30 mouse cellular contexts compared by ENCODE assay signal in the genomic region with DNA sequence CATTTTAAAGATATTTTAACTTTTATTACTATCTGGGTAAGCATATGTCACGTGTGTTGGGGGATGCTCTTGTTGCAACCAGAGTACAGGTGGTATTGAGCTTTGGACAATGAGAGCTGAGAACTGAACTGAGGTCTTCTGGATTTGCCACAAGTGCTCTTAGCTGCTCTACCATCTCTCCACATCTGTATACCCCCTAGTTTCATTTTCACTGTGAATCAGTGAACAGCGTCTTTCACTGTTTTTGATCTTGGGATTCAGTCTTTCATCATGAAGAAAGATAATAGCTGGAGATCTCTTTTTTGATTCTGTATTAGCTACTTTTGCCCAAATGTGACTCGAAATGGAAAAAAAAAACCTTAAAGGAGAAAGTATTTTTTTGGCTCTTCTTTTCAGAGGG.
"Had no signal": no experiment of that assay in that cellular context is flagged by ENCODE, and none has a peak within 500 bp of the region (broad histone marks: within the 10 kb centered on the region; RNA-seq: fewer than 3 reads in every experiment).

No protein-coding gene starts in this region.

- H3K27me3 ChIP-seq: heart, embryonic 12.5 days; heart, embryonic 13.5 days; heart, embryonic 15.5 days; hindbrain, embryonic 12.5 days; hindbrain, embryonic 13.5 days; hindbrain, embryonic 15.5 days; intestine, embryonic 15.5 days; kidney, embryonic 15.5 days had no signal

- H3K9ac ChIP-seq: heart, embryonic 12.5 days; heart, embryonic 13.5 days; heart, embryonic 15.5 days; hindbrain, embryonic 12.5 days; hindbrain, embryonic 13.5 days; hindbrain, embryonic 14.5 days; hindbrain, embryonic 15.5 days; intestine, embryonic 15.5 days; kidney, embryonic 15.5 days had no signal

- H3K4me3 ChIP-seq: heart, embryonic 12.5 days; heart, embryonic 13.5 days; heart, embryonic 15.5 days; hindbrain, embryonic 10.5 days; hindbrain, embryonic 12.5 days; hindbrain, embryonic 13.5 days; hindbrain, embryonic 15.5 days; intestine, embryonic 15.5 days; kidney, embryonic 15.5 days; layer of hippocampus, adult 2 months; left cerebral cortex, adult 2 months had no signal

- H3K4me2 ChIP-seq: heart, embryonic 12.5 days; heart, embryonic 13.5 days; heart, embryonic 15.5 days; hindbrain, embryonic 12.5 days; hindbrain, embryonic 13.5 days; hindbrain, embryonic 14.5 days; hindbrain, embryonic 15.5 days; intestine, embryonic 15.5 days; kidney, embryonic 15.5 days had no signal

- H3K4me1 ChIP-seq: heart, embryonic 12.5 days; heart, embryonic 13.5 days; heart, embryonic 15.5 days; hindbrain, embryonic 10.5 days; hindbrain, embryonic 12.5 days; hindbrain, embryonic 13.5 days; hindbrain, embryonic 15.5 days; intestine, embryonic 15.5 days; kidney, embryonic 15.5 days had no signal

- H3K36me3 ChIP-seq: heart, embryonic 15.5 days; hindbrain, embryonic 12.5 days; hindbrain, embryonic 15.5 days; intestine, embryonic 15.5 days had no signal

- DNase-seq: heart, postnatal 10 days; heart, postnatal 14 days; heart, postnatal 36 days; heart, postnatal 4 days; kidney, adult 11 months; kidney, adult 18-20 months; kidney, adult 2 months; kidney, adult 8-10 months; kidney, adult 9 months; kidney, postnatal 10 days; kidney, postnatal 14 days; kidney, postnatal 25 days; kidney, postnatal 36 days; kidney, postnatal 4 days; layer of hippocampus, adult 9-11 months; layer of hippocampus, postnatal 36 days had no signal

- H3K9me3 ChIP-seq: heart, embryonic 12.5 days; heart, embryonic 13.5 days; heart, embryonic 15.5 days; hindbrain, embryonic 10.5 days; hindbrain, embryonic 12.5 days; hindbrain, embryonic 13.5 days; hindbrain, embryonic 15.5 days; intestine, embryonic 15.5 days; kidney, embryonic 15.5 days had no signal

- H3K27ac ChIP-seq: heart, embryonic 13.5 days; heart, embryonic 15.5 days; hindbrain, embryonic 10.5 days; hindbrain, embryonic 12.5 days; hindbrain, embryonic 13.5 days; hindbrain, embryonic 14.5 days; hindbrain, embryonic 15.5 days; hindbrain, postnatal 0 days; intestine, embryonic 15.5 days; kidney, embryonic 15.5 days; kidney, postnatal 0 days; layer of hippocampus, adult 2 months; left cerebral cortex, adult 2 months had no signal
